ENCODE assay signal across 12 mouse cellular contexts in the genomic region with DNA sequence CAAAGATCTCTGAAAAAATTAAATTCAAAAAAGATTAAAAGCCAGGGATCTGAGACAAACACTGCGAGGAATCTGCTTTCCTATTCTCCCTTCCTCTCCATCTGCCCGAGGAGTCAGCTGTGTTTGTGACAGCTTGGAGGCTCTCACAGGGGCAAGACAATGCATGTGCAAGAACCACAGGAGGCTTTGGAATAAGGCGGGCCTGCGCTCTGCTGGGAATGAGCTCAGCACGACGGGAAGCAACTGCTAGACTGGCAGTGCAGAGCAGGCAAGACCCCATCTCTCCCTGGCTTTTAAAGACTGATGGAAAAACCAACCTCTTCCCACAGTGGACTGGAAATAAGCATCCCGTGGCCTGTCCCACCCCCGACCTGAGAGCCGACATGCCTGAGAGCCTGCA.
DNase-seq lines count a peak whose midpoint lies in the region; ATAC-seq and TF ChIP-seq lines count a peak whose summit lies in the region.
"Had no signal": no experiment of that assay in that cellular context is flagged by ENCODE, and none has a peak within 500 bp of the region (broad histone marks: within the 10 kb centered on the region; RNA-seq: fewer than 3 reads in every experiment).

No protein-coding gene starts in this region.

- H3K9ac ChIP-seq in forebrain, embryonic 13.5 days: 0 out of 2 replicates have a peak overlapping the region, but pooled peaks have one; percentile 0
- H3K9ac ChIP-seq in lung, postnatal 0 days (replicated peaks; ENCODE audit: low read depth): no peak overlapping the region
- H3K9ac ChIP-seq: heart, embryonic 15.5 days had no signal

- H3K4me1 ChIP-seq in forebrain, embryonic 13.5 days: peaks cover 13% of the 10 kb centered on the region
- H3K4me1 ChIP-seq in lung, postnatal 0 days (ENCODE audit: insufficient read depth, low read depth, low read length): no peaks in the 10 kb centered on the region
- H3K4me1 ChIP-seq: heart, embryonic 15.5 days had no signal

- 6% methylated on average over 9 of the region's 9 CpGs for WGBS in forebrain, embryonic 13.5 days
- WGBS in lung, postnatal 0 days: 53% methylated on average over 9 of the region's 9 CpGs

- no peaks in the 10 kb centered on the region for H3K27me3 ChIP-seq in forebrain, embryonic 13.5 days
- H3K27me3 ChIP-seq in lung, postnatal 0 days (replicated peaks; ENCODE audit: insufficient read depth, low read length): no peaks in the 10 kb centered on the region
- H3K27me3 ChIP-seq: CH12.LX; heart, embryonic 15.5 days had no signal

- no peak overlapping the region for H3K4me2 ChIP-seq in forebrain, embryonic 13.5 days
- H3K4me2 ChIP-seq in lung, postnatal 0 days (replicated peaks; ENCODE audit: low read depth, low read length): no peak overlapping the region
- H3K4me2 ChIP-seq: heart, embryonic 15.5 days had no signal

- ATAC-seq in forebrain, embryonic 13.5 days: peak; percentile 75
- no peak for ATAC-seq in lung, postnatal 0 days
- ATAC-seq in monocyte, adult 5-6 weeks (replicated peaks; ENCODE audit: insufficient number of reproducible peaks, low FRiP score, low TSS enrichment, poor library complexity, severe bottlenecking): no peak

- peak; percentile 33 for DNase-seq in ES-CJ7 (ENCODE audit: low read depth, low spot score)
- peak; percentile 45 for DNase-seq in cerebellum, adult 8-10 months
- peak; percentile 34 for DNase-seq in mesoderm, embryonic 11.5 days (ENCODE audit: low read depth, low spot score)
- no peak for DNase-seq in gastrocnemius, adult 18-20 months (ENCODE audit: low spot score)
- no peak for DNase-seq in lung, postnatal 0 days (ENCODE audit: low spot score)
- no peak for DNase-seq in adrenal gland, adult 18-20 months (ENCODE audit: low spot score in 2 of 2)
- DNase-seq: adrenal gland, postnatal 36 days; lung, adult 18-20 months had no signal

- H3K4me3 ChIP-seq in forebrain, embryonic 13.5 days: no peak overlapping the region
- H3K4me3 ChIP-seq in lung, postnatal 0 days (ENCODE audit: low read depth, low read length): no peak overlapping the region
- H3K4me3 ChIP-seq: heart, embryonic 15.5 days had no signal

- no peak for TF ChIP-seq CTCF in lung, postnatal 0 days (IDR thresholded peaks at IDR 0.05)

- peak overlapping the region; percentile 57 for H3K27ac ChIP-seq in forebrain, embryonic 13.5 days
- H3K27ac ChIP-seq in lung, postnatal 0 days (ENCODE audit: low read length): no peak overlapping the region
- H3K27ac ChIP-seq: heart, embryonic 15.5 days had no signal

- no peaks in the 10 kb centered on the region for H3K9me3 ChIP-seq in forebrain, embryonic 13.5 days (replicated peaks)
- H3K9me3 ChIP-seq in lung, postnatal 0 days (ENCODE audit: low read length): no peaks in the 10 kb centered on the region
- H3K9me3 ChIP-seq: heart, embryonic 15.5 days had no signal

- H3K36me3 ChIP-seq in forebrain, embryonic 13.5 days (ENCODE audit: poor library complexity, severe bottlenecking): peaks cover 20% of the 10 kb centered on the region
- H3K36me3 ChIP-seq in lung, postnatal 0 days (ENCODE audit: insufficient read depth, low read length): no peaks in the 10 kb centered on the region; the same call in 1 of the 2 replicates

- no peak for TF ChIP-seq EP300 in lung, postnatal 0 days (IDR thresholded peaks at IDR 0.05)

Comparison
In these comparisons a context has a peak if more than half of its experiments do, and no peak if none do; other contexts are left out.
1. DNase-seq: peak in ES-CJ7 (single experiment), cerebellum, adult 8-10 months (single experiment) and mesoderm, embryonic 11.5 days (single experiment); none in gastrocnemius, adult 18-20 months (single experiment), lung, postnatal 0 days (single experiment) and adrenal gland, adult 18-20 months (0 of 2).